Mouse (Mus musculus) midbrain, embryonic 14.5 days (tissue): ENCODE results near the gene Abhd12b. TPM values are rescaled to one million over a fixed set of nuclear protein-coding genes. Genes with fewer than 3 reads are reported as not detected.

Experiments
- ATAC-seq: fragments of 200-750 bp; cut with Nextera tagmentation; 2 replicates; pipeline ENCODE4 v1.8.0; 2017; ENCODE audit warnings: moderate number of reproducible peaks, moderate library complexity; ENCODE audit not compliant: low FRiP score, low TSS enrichment
- DNase-seq: peaks from one replicate; pipeline ENCODE4 v3.0.0-alpha.2; 2015
- H3K27ac ChIP-seq: fragments of 300-500 bp; sonication (generic); replicated peaks from 2 replicates; pipeline ENCODE4 v1.5.1; 2014; ENCODE audit warnings: mild to moderate bottlenecking, low read depth, low read length, moderate library complexity
- H3K27me3 ChIP-seq: fragments of 300-500 bp; sonication (generic); 2 replicates; pipeline ENCODE4 v1.6.1; 2014; ENCODE audit warnings: low read length, control low read depth, mixed read lengths; ENCODE audit not compliant: control insufficient read depth, insufficient read depth
- H3K36me3 ChIP-seq: fragments of 300-500 bp; sonication (generic); 2 replicates; pipeline ENCODE4 v1.6.1; 2014; ENCODE audit warnings: low read length, control low read depth; ENCODE audit not compliant: control insufficient read depth, insufficient read depth
- H3K4me1 ChIP-seq: fragments of 300-500 bp; sonication (generic); 2 replicates; pipeline ENCODE4 v1.6.1; 2014; ENCODE audit warnings: mild to moderate bottlenecking, antibody characterized with exemption, low read length, control low read depth; ENCODE audit not compliant: control insufficient read depth, insufficient read depth
- H3K4me2 ChIP-seq: fragments of 300-500 bp; sonication (generic); 2 replicates; pipeline ENCODE4 v1.6.1; 2014; ENCODE audit warnings: mild to moderate bottlenecking, low read length, moderate library complexity
- H3K4me3 ChIP-seq: fragments of 300-500 bp; sonication (generic); replicated peaks from 2 replicates; pipeline ENCODE4 v1.5.1; 2014; ENCODE audit warnings: low read depth, low read length
- H3K9ac ChIP-seq: fragments of 300-500 bp; sonication (generic); replicated peaks from 2 replicates; pipeline ENCODE4 v1.6.1; 2014; ENCODE audit warnings: mild to moderate bottlenecking, low read length, moderate library complexity
- H3K9me3 ChIP-seq: fragments of 300-500 bp; sonication (generic); 2 replicates; pipeline ENCODE4 v1.6.1; 2016; ENCODE audit warnings: low read length, control low read depth, mixed read lengths; ENCODE audit not compliant: control insufficient read depth
- WGBS: fragments of 180-500 bp; shearing (Covaris S2); extraction: QIAGEN DNeasy Blood & Tissue Kit; methylation state at CpG from one replicate; pipeline ENCODE4 v1.1.7; 2014; 5-methylcytosine and 5-hydroxymethylcytosine counted together
- polyA plus RNA-seq: library from polyadenylated mRNA; unstranded; fragments of >200 nt; fragmentation: Nextera tagmentation; extraction: Ambion mirVana; gene quantifications from 2 replicates; pipeline ENCODE4 v1.2.1, GENCODE M21; 2014

The Abhd12b gene
- polyA plus RNA-seq, 1 experiment from 2014 or later, result 0.39 TPM

DNA sequence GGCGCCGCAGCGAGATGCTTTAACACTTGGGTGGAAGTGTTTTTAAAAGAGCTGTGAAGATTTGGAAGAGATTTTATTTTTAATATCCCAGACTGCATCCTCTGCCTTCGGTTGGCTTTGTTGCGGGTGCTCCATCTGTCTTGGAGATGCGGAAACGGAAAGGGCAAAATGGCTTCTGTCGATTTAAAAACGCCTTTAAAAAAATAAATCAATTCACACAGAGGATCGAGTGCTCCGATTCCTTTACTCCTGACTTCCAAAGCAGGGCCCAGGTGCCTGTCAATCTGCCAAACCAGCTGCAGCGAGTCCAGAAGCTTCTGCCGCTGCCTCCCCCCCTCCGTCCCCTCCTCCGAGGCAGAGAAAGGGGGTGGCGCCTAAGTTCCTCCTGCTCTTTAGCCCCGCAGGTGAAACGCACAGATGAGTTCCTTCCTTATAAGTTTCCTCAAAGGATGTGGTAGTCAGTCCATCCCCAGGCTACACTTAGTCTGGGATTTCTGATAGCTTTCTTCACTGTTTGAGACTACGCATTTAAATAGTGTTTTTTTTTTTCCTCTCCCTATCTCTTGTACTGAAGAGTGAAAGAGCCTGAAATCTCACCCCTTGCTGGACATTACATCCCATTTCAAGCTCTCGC lies 22.8 kb upstream of the Abhd12b start:
- DNase-seq, result peak; percentile 70
- H3K36me3 ChIP-seq, result no peaks in the 10 kb centered on the region
- no peaks in the 10 kb centered on the region for H3K9me3 ChIP-seq
- 34% methylated on average over 20 of the region's 20 CpGs for WGBS
- H3K4me1 ChIP-seq, result no peaks in the 10 kb centered on the region
- ATAC-seq, result no peak
- H3K4me2 ChIP-seq, result peak overlapping the region; percentile 36
- H3K4me3 ChIP-seq, result no peak overlapping the region
- H3K9ac ChIP-seq, result peak overlapping the region; percentile 25; the same call in 1 of the 2 replicates
- H3K27me3 ChIP-seq, result no peaks in the 10 kb centered on the region
- H3K27ac ChIP-seq, result peak overlapping the region; percentile 62

DNA sequence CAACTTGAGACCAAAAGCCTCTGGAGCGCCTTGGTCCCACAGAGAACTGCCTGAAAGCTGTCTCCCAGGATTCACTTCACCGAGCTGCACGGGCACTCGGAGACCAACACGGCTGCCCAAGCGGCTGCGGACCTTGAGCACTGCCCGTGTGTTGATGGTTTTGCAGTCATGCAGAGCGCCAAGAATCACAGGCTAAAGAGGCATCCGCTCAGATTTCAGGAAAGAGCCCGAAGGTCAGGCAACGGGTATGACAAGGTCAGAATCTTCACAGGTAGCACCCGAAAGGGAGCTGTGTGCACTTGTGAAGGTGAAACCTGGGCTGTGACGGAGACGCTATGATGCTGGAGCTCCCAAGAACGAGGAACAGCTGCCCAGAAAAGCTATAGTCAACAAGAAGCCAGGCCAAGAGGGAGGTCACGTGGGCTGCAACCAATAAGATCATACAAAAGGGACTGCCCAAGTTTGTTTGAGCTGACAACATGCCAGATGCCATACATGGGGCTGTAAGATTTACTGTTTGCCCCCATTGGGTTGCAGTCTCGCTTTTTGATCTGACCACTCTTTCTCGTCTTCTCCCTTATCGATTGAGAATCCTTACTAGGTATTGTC lies 19.2 kb upstream of the Abhd12b start:
- no peak overlapping the region for H3K27ac ChIP-seq
- no peak overlapping the region for H3K4me2 ChIP-seq
- DNase-seq (no peak), ATAC-seq (no peak)
- H3K9ac ChIP-seq, result no peak overlapping the region
- WGBS, result 92% methylated on average over 20 of the region's 20 CpGs
- H3K4me3 ChIP-seq, result no peak overlapping the region
- no peaks in the 10 kb centered on the region for H3K27me3 ChIP-seq
- H3K4me1 ChIP-seq, result no peaks in the 10 kb centered on the region
- no peaks in the 10 kb centered on the region for H3K36me3 ChIP-seq
- no peaks in the 10 kb centered on the region for H3K9me3 ChIP-seq

DNA sequence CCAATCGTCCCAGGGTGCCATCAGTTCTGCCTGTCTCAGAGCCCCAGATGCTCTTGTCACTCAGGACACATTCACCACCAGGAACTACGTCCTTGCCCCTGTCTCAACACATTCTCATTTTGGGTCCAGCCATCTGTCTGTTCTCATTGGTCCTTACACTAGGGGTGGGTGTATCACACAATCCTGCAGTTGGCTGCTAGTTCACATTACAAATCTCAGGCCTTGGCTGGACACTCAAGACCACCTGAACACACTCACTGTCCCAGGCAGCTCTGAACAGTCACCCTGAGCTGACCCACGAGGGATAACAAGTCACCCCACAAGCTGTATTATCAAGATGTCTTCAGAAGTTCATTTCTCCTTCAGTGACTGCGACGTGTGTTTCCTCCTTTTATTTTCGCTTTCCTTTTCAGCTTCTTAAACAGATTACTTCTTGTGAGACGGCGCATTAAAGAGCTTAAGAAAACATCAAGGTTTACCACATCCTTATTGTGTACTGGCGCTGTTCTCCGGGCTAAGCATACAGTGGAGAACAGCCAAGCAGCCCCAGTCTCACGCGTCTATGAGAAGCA lies 17.7 kb upstream of the Abhd12b start:
- 46% methylated on average over 12 of the region's 12 CpGs for WGBS
- Histone ChIP-seq H3K9me3 (no peaks in the 10 kb centered on the region), H3K9ac (no peak overlapping the region), H3K36me3 (no peaks in the 10 kb centered on the region), H3K27me3 (no peaks in the 10 kb centered on the region), H3K4me3 (no peak overlapping the region), H3K27ac (no peak overlapping the region), H3K4me1 (no peaks in the 10 kb centered on the region), H3K4me2 (no peak overlapping the region)
- no peak for ATAC-seq
- DNase-seq, result no peak

DNA sequence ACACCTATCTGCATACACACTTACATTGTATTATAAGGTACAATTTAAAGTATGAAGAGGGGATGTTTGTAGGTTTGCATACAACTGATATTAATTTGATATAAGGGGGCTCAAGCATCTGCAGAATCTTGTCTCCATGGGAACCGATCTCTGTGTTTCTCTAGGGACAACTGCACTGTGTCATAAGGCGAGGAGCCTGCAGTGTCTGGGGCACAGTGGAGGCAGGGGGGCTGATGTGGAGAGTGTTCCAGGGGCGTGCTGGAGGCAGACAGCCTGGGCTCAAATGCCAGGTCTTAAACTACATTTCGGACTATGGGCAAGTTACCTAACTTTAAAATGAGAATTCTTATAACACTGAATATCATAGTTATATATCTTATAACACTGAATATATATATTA lies 16.8 kb upstream of the Abhd12b start:
- Histone ChIP-seq H3K4me1 (no peaks in the 10 kb centered on the region), H3K36me3 (no peaks in the 10 kb centered on the region), H3K4me2 (no peak overlapping the region), H3K9me3 (no peaks in the 10 kb centered on the region), H3K27ac (no peak overlapping the region), H3K9ac (no peak overlapping the region), H3K4me3 (no peak overlapping the region), H3K27me3 (no peaks in the 10 kb centered on the region)
- ATAC-seq, result no peak
- peak; percentile 40 for DNase-seq
- 65% methylated on average over 4 of the region's 4 CpGs for WGBS

DNA sequence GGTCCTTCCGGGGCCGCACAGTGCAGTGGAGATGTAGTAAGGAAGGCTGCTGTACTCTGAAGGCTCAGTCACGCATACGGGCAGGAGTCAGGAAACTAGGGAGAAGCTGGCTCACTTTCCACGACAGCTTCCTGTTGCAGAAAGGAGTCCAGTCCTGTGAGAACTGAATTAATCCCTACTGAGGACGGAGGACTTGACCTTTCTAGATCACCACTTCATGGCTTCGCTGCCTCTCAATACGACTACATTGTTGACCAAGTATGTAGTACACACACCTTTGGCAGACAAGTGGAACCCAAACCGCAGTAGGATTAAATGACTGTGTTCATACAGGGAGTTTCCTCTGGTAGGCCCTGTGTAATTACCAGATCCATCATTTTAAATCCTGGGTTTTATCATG lies 16.3 kb upstream of the Abhd12b start:
- Histone ChIP-seq H3K27ac (0 out of 2 replicates have a peak overlapping the region, but pooled peaks have one; percentile 13), H3K27me3 (no peaks in the 10 kb centered on the region), H3K4me2 (no peak overlapping the region), H3K9me3 (no peaks in the 10 kb centered on the region), H3K4me3 (no peak overlapping the region), H3K36me3 (no peaks in the 10 kb centered on the region), H3K9ac (no peak overlapping the region), H3K4me1 (no peaks in the 10 kb centered on the region)
- ATAC-seq (no peak), DNase-seq (no peak)
- 85% methylated on average over 9 of the region's 9 CpGs for WGBS

DNA sequence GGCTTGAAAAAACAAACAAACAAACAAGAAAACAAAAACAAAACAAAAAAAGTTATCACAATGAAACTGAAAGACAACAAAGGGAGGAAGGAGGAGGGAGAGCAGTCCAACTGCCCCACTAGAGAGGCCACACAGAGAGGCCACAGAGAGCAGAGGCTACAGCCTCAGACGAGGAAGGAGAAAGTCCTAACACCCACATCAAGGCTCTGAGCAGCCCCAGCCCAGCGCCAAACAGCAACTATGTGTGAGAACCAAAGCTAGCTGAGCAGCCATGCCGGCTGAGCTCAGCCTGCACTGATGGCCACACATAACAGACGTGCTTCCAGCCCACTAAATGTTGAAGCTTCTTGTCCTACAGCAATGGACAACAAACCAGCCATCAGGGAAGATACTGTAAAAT lies 14.1 kb upstream of the Abhd12b start:
- Histone ChIP-seq H3K36me3 (no peaks in the 10 kb centered on the region), H3K9ac (no peak overlapping the region), H3K27me3 (no peaks in the 10 kb centered on the region), H3K9me3 (no peaks in the 10 kb centered on the region), H3K4me3 (no peak overlapping the region), H3K4me2 (no peak overlapping the region), H3K27ac (no peak overlapping the region), H3K4me1 (no peaks in the 10 kb centered on the region)
- 69% methylated on average over 4 of the region's 4 CpGs for WGBS
- DNase-seq (no peak), ATAC-seq (no peak)

DNA sequence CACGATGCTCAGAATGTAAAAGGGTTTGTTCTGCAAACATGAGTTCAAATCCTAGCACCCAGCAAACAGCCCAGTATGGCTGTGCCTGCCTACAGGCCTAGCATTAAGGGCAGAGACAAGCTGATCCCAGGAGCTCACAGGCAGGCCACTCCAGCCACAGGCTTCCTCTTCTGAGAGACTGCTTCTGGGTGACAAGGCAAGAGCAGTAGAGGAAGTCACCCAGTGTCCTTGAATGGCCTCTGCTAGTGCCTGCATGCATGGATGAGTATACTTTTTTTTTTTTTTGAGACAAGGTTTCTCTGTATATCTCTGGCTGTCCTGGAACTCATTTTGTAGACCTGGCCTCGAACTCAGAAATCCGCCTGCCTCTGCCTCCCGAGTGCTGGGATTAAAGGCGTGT lies 13.4 kb upstream of the Abhd12b start:
- Histone ChIP-seq H3K9me3 (no peaks in the 10 kb centered on the region), H3K4me1 (no peaks in the 10 kb centered on the region), H3K4me3 (no peak overlapping the region), H3K4me2 (no peak overlapping the region), H3K36me3 (no peaks in the 10 kb centered on the region), H3K27me3 (no peaks in the 10 kb centered on the region), H3K27ac (no peak overlapping the region), H3K9ac (no peak overlapping the region)
- DNase-seq, result no peak
- 96% methylated on average over 5 of the region's 5 CpGs for WGBS
- no peak for ATAC-seq

DNA sequence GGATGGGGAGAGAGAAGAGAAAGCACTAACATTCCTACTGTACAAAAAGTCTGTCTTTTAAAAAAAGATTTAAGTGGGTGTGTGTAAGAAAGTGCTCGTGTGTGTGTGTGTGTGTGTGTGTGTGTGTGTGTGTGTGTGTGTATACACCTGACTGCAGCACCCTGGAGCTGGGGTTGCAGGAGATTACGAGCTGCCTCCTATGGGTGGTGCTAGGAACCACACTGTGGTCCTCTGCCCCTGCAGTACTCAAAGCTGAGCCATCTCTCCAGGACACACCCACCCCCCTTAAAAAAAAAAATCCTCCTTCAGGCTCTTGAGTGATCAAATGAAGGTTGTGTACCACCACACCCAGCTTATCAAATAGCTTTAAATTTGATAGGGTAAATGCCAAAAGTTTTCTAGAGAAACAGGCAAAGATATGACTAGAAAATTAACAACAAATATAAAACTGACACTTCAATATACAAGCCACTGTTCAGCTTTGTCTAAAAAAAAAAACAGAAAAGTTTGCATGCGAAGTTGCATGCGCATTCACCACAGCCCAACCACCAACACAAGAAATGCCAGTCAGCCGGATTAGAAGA lies 12.9 kb upstream of the Abhd12b start:
- Histone ChIP-seq H3K27ac (no peak overlapping the region), H3K4me1 (no peaks in the 10 kb centered on the region), H3K36me3 (no peaks in the 10 kb centered on the region), H3K9me3 (no peaks in the 10 kb centered on the region), H3K9ac (no peak overlapping the region), H3K27me3 (no peaks in the 10 kb centered on the region), H3K4me3 (no peak overlapping the region), H3K4me2 (no peak overlapping the region)
- DNase-seq (no peak), ATAC-seq (no peak)
- WGBS, result 93% methylated on average over 5 of the region's 5 CpGs
